Mouse (Mus musculus): ENCODE results near the gene Ccl26. TPM values are rescaled to one million over a fixed set of nuclear protein-coding genes. Genes with fewer than 3 reads are reported as not detected.
"Not testable (repeated sequence)": the region's sequence is repeated elsewhere in the genome, so short reads cannot be mapped to it uniquely, and the experiment has no call there.

The Ccl26 gene
- not detected for total RNA-seq (2021)

- DNase-seq (ENCODE audit: extremely low spot score in 1 of 2, low spot score in 1 of 2) = no peak
Measured at GRCm38 (mm10) chr5:135563469-135563868, at the start of gene Ccl26. Gene Ccl26 (minus strand): TSS chr5:135563569.

GRCm38 (mm10) chr5:135609794-135610193, 46.4 kb upstream of the Ccl26 start:
- DNase-seq (ENCODE audit: extremely low spot score in 1 of 2, low spot score in 1 of 2) = no peak

- no peak for DNase-seq (ENCODE audit: extremely low spot score in 1 of 2, low spot score in 1 of 2)
Measured at GRCm38 (mm10) chr5:135607581-135607980, 44.2 kb upstream of the Ccl26 start.

- not testable (repeated sequence) for DNase-seq (ENCODE audit: extremely low spot score in 1 of 2, low spot score in 1 of 2)
Measured at GRCm38 (mm10) chr5:135606717-135607116, 43.3 kb upstream of the Ccl26 start.

GRCm38 (mm10) chr5:135604643-135605042, 41.3 kb upstream of the Ccl26 start:
- DNase-seq (ENCODE audit: extremely low spot score in 1 of 2, low spot score in 1 of 2) = not testable (repeated sequence)

- DNase-seq (ENCODE audit: extremely low spot score in 1 of 2, low spot score in 1 of 2) = no peak
Measured at GRCm38 (mm10) chr5:135589996-135590784, 26.8 kb upstream of the Ccl26 start.

- no peak for DNase-seq (ENCODE audit: extremely low spot score in 1 of 2, low spot score in 1 of 2)
Measured at GRCm38 (mm10) chr5:135587764-135588163, 24.4 kb upstream of the Ccl26 start.

- DNase-seq (ENCODE audit: extremely low spot score in 1 of 2, low spot score in 1 of 2) = no peak
Measured at GRCm38 (mm10) chr5:135585691-135586090, 22.3 kb upstream of the Ccl26 start.

- no peak for DNase-seq (ENCODE audit: extremely low spot score in 1 of 2, low spot score in 1 of 2)
Measured at GRCm38 (mm10) chr5:135582330-135582729, 19.0 kb upstream of the Ccl26 start.

GRCm38 (mm10) chr5:135579331-135579751, 16.0 kb upstream of the Ccl26 start:
- DNase-seq (ENCODE audit: extremely low spot score in 1 of 2, low spot score in 1 of 2) = peak; percentile 20 to 29

GRCm38 (mm10) chr5:135576055-135576454, 12.7 kb upstream of the Ccl26 start:
- no peak for DNase-seq (ENCODE audit: extremely low spot score in 1 of 2, low spot score in 1 of 2)

- no peak for DNase-seq (ENCODE audit: extremely low spot score in 1 of 2, low spot score in 1 of 2)
Measured at GRCm38 (mm10) chr5:135573006-135573405, 9.6 kb upstream of the Ccl26 start, which contains the start of gene Ccl24. Gene Ccl24 (minus strand): TSS chr5:135573049.

GRCm38 (mm10) chr5:135568698-135569097, 5.3 kb upstream of the Ccl26 start:
- DNase-seq (ENCODE audit: extremely low spot score in 1 of 2, low spot score in 1 of 2) = no peak

- DNase-seq (ENCODE audit: extremely low spot score in 1 of 2, low spot score in 1 of 2) = no peak
Measured at GRCm38 (mm10) chr5:135567556-135568265, 4.3 kb upstream of the Ccl26 start.

GRCm38 (mm10) chr5:135557671-135558070, 5.7 kb downstream of the Ccl26 start:
- no peak for DNase-seq (ENCODE audit: extremely low spot score in 1 of 2, low spot score in 1 of 2)

GRCm38 (mm10) chr5:135557051-135557450, 6.3 kb downstream of the Ccl26 start:
- DNase-seq (ENCODE audit: extremely low spot score in 1 of 2, low spot score in 1 of 2) = no peak

- no peak for DNase-seq (ENCODE audit: extremely low spot score in 1 of 2, low spot score in 1 of 2)
Measured at GRCm38 (mm10) chr5:135556259-135556658, 7.1 kb downstream of the Ccl26 start.

- DNase-seq (ENCODE audit: extremely low spot score in 1 of 2, low spot score in 1 of 2) = no peak
Measured at GRCm38 (mm10) chr5:135551591-135551990, 11.8 kb downstream of the Ccl26 start.

- peak in 1 of 2 experiments; percentile 11 for DNase-seq (ENCODE audit: extremely low spot score in 1 of 2, low spot score in 1 of 2)
Measured at GRCm38 (mm10) chr5:135550910-135551309, 12.5 kb downstream of the Ccl26 start.

- DNase-seq (ENCODE audit: extremely low spot score in 1 of 2, low spot score in 1 of 2) = no peak
Measured at GRCm38 (mm10) chr5:135547990-135548389, 15.4 kb downstream of the Ccl26 start.

Measured in layer of hippocampus, postnatal 25 days (tissue).